Mouse (Mus musculus) frontal cortex, postnatal 10 days (tissue): ENCODE measurements around the gene Rer1.
"Not testable (repeated sequence)": the region's sequence is repeated elsewhere in the genome, so short reads cannot be mapped to it uniquely, and the experiment has no call there.

Source experiments
- DNase-seq, 2 experiments: peaks; one replicate each; pipeline ENCODE4 v3.0.0; 2022; ENCODE audit warnings: low spot score in 2 of 2, mixed read lengths in 1 of 2

Gene Rer1

DNA sequence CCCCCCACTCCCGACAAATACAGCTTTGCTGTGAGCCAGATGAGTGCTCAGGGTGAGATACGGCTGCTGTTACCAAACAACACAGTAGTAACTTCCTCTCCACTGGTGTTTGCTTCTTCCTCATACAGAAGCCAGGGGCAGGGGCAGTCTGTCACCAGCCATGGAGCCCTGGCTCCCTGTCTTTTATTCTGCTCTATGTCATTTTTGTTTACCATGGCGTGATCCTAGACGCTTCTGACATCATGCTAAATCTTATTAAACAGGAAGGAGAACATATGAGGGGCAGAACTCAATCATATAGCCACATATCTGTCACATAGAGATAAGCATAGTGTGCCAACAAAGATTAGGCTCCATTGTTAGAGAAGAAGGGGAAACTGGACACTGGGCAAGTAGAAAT lies 30.4 kb upstream of the Rer1 start:
- no peak for DNase-seq

- DNase-seq = no peak
These were observed 27.7 kb upstream of the Rer1 start for GRCm38 (mm10) chr4:155113766-155114410.

DNA sequence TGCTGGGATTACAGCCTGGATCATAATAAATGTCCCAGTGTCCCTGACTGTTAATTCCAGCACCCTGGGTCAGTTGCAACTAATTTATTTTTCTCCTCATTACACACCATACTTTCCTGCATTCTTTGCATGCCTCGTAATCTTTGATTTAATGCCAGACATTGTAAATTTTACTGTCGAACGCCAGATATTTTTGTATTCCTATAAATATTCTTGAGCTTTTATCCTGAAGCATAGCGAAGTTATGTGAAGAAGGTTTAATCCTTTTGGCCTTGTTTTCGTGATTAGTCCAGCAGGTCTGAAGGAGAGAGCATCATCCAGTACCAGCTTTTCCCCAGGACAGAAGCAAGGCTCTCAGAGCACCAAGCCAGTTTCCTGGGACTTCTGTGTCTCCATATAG lies 23.3 kb upstream of the Rer1 start:
- DNase-seq = no peak

GRCm38 (mm10) chr4:155107886-155108285 lies 21.7 kb upstream of the Rer1 start:
- no peak for DNase-seq

- DNase-seq = no peak
These were observed 12.4 kb upstream of the Rer1 start for GRCm38 (mm10) chr4:155098572-155098971.

DNA sequence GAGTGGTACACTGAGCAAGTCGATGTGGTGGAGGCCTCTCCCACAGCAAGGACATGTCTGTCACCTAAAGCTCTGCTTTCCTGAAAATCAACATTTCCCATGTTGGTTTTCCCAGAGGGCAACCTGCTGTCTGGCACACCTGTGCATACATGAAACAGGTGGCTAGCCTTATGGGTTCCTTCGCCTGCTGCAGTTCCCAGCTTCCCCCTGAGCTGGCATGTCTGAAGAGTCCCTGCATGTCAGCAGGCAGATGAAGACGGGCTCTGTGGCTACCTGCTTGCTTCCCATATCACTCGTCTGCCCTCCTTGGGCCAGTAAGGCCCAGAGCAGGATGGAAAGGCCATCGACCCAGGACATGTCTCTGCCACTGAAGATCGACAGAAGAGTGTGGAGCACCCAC lies 11.3 kb upstream of the Rer1 start:
- no peak for DNase-seq

GRCm38 (mm10) chr4:155095967-155096366 lies 9.8 kb upstream of the Rer1 start:
- no peak for DNase-seq

DNA sequence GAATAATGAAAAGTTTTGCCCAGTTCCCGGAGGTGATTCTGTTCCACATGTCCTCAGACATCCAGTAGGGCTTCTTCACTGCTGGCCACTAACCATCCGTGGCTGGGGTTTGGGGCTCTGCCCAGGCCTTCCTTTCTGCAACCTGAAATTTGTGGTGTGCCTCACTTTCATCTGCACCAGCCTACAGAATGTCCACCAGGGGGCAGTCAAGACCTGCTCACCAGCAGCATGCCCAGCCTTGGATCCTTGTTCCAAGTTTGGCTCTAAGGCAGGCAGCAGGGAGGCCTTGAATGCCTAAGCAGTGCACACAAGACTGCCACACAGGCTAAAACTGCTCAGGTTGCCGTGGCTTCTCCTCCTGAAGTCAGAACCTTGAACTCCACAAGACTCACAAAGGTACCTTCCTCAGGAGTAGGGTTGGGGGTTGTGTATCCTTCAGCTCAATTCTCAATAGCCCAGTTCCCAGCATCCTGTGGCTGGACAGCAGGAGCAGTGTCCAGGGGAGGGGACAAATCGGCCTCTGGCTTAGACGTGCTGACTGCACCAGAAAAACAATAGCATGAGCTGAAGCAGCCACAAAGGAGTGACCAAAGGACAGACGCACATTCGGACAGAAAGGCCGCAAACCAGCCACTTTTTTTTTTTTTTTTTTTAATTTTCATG lies 9.2 kb upstream of the Rer1 start:
- peak; percentile 81 to 85 for DNase-seq

GRCm38 (mm10) chr4:155094565-155094964 lies 8.4 kb upstream of the Rer1 start:
- DNase-seq = no peak

GRCm38 (mm10) chr4:155093431-155094149 lies 7.4 kb upstream of the Rer1 start:
- no peak for DNase-seq

GRCm38 (mm10) chr4:155092718-155093430 lies 6.7 kb upstream of the Rer1 start:
- DNase-seq = no peak

- no peak for DNase-seq
These were observed 4.7 kb upstream of the Rer1 start for GRCm38 (mm10) chr4:155090688-155091449.

GRCm38 (mm10) chr4:155090147-155090546 lies 4.0 kb upstream of the Rer1 start:
- DNase-seq = no peak

DNA sequence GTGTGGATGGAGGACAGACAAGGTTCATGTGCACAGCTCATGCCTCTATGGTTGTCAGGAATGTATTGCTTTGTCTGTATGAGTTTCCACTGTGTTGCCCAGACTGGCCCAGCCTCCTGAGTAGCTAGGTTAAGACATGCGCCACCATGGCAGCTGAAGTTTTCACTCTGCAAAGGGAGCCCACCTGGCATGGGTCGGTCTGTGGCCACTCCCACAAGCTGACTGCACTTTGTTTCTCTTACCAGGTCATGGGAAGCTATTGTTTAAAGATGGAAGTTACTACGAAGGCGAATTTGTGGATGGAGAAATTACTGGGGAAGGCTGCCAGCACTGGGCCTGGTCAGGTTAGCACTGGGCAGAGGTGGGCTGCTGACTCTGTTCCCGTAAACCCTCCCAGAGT lies 3.1 kb upstream of the Rer1 start:
- DNase-seq = no peak

DNA sequence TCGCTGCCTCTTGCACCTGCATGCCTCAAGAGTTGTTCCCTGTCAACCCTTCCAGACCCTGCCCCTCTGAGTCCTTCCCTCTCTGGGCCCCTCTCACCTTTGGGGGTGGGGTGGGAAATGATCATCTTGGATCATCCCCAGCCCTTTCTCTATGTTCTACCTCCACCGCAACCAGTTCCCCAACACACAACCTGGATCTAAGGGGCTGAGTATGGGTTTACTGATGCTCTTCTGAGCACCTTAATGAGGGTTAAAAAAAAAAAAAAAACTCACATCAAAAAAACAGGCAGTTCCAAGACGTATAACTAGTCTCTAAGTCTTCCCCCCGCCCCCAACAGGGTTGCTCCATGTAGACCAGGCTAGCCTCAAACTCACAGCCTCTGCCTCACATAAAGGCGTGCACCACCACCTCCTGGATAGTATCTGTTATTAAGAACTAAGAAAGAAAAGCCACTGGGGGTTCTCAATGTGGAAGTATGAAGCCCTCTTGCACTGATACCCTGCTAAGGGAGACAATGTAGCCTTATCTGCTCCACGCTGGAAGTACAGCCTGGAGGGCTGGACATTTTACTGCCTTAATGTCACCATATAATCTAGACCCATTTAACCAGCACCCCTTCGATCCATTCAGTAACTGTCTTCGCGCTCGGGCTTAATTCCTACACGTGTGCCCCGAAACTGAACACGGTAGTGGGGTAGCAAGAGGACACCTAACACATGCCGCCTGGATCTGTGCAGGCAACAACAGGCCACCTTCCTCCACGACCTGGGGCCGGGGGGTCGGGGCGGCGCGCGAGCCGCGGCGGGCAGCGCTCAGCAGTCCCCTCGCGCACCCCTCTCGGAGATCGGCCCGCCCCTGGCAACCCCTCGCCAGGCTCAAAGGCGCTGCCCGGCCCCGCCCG lies 725 bp downstream of the Rer1 start:
- DNase-seq = no peak

DNA sequence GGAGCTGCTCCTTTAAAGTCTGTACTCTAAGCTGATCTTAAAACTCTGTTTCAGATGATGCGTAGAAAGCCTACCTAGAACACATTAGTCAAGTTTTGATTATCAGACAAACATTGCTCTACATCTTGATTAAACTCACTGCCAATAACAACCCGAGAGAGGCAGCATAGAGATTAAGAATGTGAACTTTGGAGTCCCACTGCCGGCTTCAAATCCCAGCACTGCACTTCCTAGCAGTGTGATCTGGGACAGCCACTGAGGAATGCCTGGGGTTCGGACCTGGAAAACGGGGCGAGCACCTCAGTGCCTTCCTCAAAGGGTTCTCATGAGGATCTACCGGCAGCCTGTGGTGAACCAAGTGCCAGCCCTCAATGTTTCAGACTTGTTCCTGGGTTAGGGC lies 1.8 kb downstream of the Rer1 start:
- no peak for DNase-seq

DNA sequence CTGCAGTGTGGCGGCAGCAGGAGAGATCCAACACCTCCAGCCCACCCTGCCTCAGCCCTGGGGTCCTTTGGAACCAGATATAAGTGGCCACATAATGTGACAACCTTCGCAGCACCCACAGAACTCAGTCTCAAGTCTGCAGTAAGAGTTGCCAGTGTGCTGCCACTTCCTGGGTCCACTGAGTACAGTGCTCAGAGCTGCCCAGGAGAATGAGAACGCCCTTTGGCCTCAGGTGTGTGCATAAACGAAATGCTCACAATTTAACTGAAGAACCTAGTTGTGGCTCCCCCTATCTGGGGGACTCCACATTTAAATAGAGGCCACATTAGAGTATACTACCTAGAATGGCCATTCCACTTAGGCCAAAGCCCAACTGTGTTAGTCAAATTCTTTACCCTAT lies 2.6 kb downstream of the Rer1 start:
- no peak for DNase-seq

DNA sequence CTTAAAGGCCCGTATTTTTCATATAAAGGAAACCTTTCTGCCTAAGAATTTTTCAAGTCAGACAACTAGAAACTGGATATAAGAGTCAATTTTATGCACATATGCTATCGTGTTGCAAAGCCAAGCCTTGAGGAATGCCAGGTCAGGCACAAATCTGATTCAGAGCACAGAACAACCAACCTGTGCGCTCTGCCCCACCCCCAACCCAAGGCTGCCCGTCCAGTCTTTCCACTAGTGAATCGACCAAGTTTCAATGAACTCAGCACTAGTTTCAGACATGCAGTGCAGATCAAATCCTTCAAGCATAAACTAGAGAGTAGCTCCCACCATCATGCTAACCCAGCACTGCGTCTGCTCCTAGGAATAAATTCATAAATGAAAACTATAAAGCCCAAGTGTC lies 6.5 kb downstream of the Rer1 start:
- no peak for DNase-seq

- not testable (repeated sequence) for DNase-seq
These were observed 7.4 kb downstream of the Rer1 start for GRCm38 (mm10) chr4:155078808-155079207.

DNA sequence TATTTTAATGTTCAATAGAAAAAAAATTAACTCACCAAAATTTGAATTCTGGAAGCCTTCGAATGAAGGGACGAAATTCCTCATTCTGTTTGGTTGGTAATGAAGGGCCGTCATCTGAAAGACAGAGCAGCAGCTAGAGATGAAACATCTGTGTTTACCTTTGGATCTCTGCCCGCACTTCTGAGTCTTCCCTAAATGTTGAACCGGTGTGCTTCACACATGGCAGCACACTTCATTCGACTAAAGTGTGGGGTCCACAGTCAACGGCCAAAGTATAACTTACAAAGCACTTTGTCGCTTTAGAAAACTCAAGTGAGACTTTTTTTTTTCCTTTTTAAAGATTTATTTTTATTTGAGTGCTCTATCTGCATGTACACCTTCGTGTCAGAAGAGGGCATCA lies 9.5 kb downstream of the Rer1 start:
- DNase-seq = no peak

GRCm38 (mm10) chr4:155075813-155076212 lies 10.4 kb downstream of the Rer1 start:
- no peak for DNase-seq
